Mouse (Mus musculus) neural tube, embryonic 13.5 days (tissue): ENCODE measurements around the gene Txlna. TPM values are rescaled to one million over a fixed set of nuclear protein-coding genes. Genes with fewer than 3 reads are reported as not detected.

Experiments
- ATAC-seq: fragments of 200-750 bp; cut with Nextera tagmentation; 2 replicates; pipeline ENCODE4 v1.8.0; 2017; ENCODE audit warnings: low read depth, mild to moderate bottlenecking, moderate TSS enrichment, moderate library complexity
- H3K27ac ChIP-seq: fragments of 300-500 bp; sonication (generic); replicated peaks from 2 replicates; pipeline ENCODE4 v1.5.1; 2015; ENCODE audit warnings: moderate library complexity, mild to moderate bottlenecking, inconsistent platforms
- H3K27me3 ChIP-seq: fragments of 300-500 bp; sonication (generic); 2 replicates; pipeline ENCODE4 v1.6.1; 2015; ENCODE audit warnings: mild to moderate bottlenecking, inconsistent platforms
- H3K36me3 ChIP-seq: fragments of 300-500 bp; sonication (generic); 2 replicates; pipeline ENCODE4 v1.6.1; 2015; ENCODE audit warnings: mild to moderate bottlenecking, inconsistent platforms
- H3K4me1 ChIP-seq: fragments of 300-500 bp; sonication (generic); replicated peaks from 2 replicates; pipeline ENCODE4 v1.6.1; 2015; ENCODE audit warnings: inconsistent platforms
- H3K4me2 ChIP-seq: fragments of 300-500 bp; sonication (generic); 2 replicates; pipeline ENCODE4 v1.6.1; 2015; ENCODE audit warnings: inconsistent platforms, mild to moderate bottlenecking, moderate library complexity
- H3K4me3 ChIP-seq: fragments of 300-500 bp; sonication (generic); 2 replicates; pipeline ENCODE4 v1.5.1; 2015; ENCODE audit warnings: mild to moderate bottlenecking, inconsistent platforms
- H3K9ac ChIP-seq: fragments of 300-500 bp; sonication (generic); 2 replicates; pipeline ENCODE4 v1.6.1; 2015; ENCODE audit warnings: moderate library complexity, mild to moderate bottlenecking, inconsistent platforms
- H3K9me3 ChIP-seq: fragments of 300-500 bp; sonication (generic); 2 replicates; pipeline ENCODE4 v1.6.1; 2016; ENCODE audit warnings: inconsistent platforms
- WGBS: fragments of 180-500 bp; shearing (Covaris S2); methylation state at CpG from one replicate; pipeline ENCODE4 v1.1.7; 2015; 5-methylcytosine and 5-hydroxymethylcytosine counted together
- polyA plus RNA-seq: library from polyadenylated mRNA; unstranded; fragments of >200 nt; fragmentation: Nextera tagmentation; extraction: Ambion mirVana; gene quantifications from 2 replicates; pipeline ENCODE4 v1.2.1, GENCODE M21; 2015

The Txlna gene
- 47.6 and 55.2 TPM in 2 replicates for polyA plus RNA-seq

GRCm38 (mm10) chr4:129640638-129641467 lies at the start of gene Txlna:
Gene Txlna (minus strand): TSS chr4:129641065.
- H3K27ac ChIP-seq, result peak within 1 kb of the TSS; percentile 92
- H3K4me3 ChIP-seq, result peak within 1 kb of the TSS; percentile 55
- no peaks in the 10 kb centered on the region for H3K27me3 ChIP-seq
- under 1% methylated on average over 60 of the region's 60 CpGs for WGBS
- H3K9ac ChIP-seq, result peak within 1 kb of the TSS; percentile 82
- peaks cover 38% of the 10 kb centered on the region for H3K4me1 ChIP-seq
- H3K36me3 ChIP-seq, result peaks cover 50% of the 10 kb centered on the region
- no peaks in the 10 kb centered on the region for H3K9me3 ChIP-seq
- peak within 1 kb of the TSS; percentile 73 for H3K4me2 ChIP-seq
- ATAC-seq, result peak; percentile 98

GRCm38 (mm10) chr4:129684531-129684930 lies 43.7 kb upstream of the Txlna start:
- Histone ChIP-seq H3K27ac (no peak overlapping the region), H3K9me3 (no peaks in the 10 kb centered on the region), H3K4me1 (no peaks in the 10 kb centered on the region), H3K9ac (no peak overlapping the region), H3K36me3 (peaks cover 95% of the 10 kb centered on the region), H3K27me3 (no peaks in the 10 kb centered on the region), H3K4me2 (no peak overlapping the region), H3K4me3 (no peak overlapping the region)
- 95% methylated on average over 6 of the region's 6 CpGs for WGBS
- no peak for ATAC-seq

GRCm38 (mm10) chr4:129683901-129684493 lies 43.1 kb upstream of the Txlna start:
- WGBS, result 92% methylated on average over 11 of the region's 11 CpGs
- no peaks in the 10 kb centered on the region for H3K4me1 ChIP-seq
- no peak overlapping the region for H3K9ac ChIP-seq
- H3K4me3 ChIP-seq, result no peak overlapping the region
- ATAC-seq, result no peak
- H3K27ac ChIP-seq, result no peak overlapping the region
- H3K36me3 ChIP-seq, result peaks cover 94% of the 10 kb centered on the region
- no peaks in the 10 kb centered on the region for H3K27me3 ChIP-seq
- H3K9me3 ChIP-seq, result no peaks in the 10 kb centered on the region
- no peak overlapping the region for H3K4me2 ChIP-seq

- no peaks in the 10 kb centered on the region for H3K27me3 ChIP-seq
- WGBS, result 98% methylated on average over 11 of the region's 11 CpGs
- H3K4me2 ChIP-seq, result no peak overlapping the region
- no peak overlapping the region for H3K9ac ChIP-seq
- H3K9me3 ChIP-seq, result no peaks in the 10 kb centered on the region
- no peaks in the 10 kb centered on the region for H3K4me1 ChIP-seq
- H3K36me3 ChIP-seq, result peaks cover 97% of the 10 kb centered on the region
- H3K4me3 ChIP-seq, result no peak overlapping the region
- H3K27ac ChIP-seq, result no peak overlapping the region
- no peak for ATAC-seq
Observed at GRCm38 (mm10) chr4:129681837-129682236, 41.0 kb upstream of the Txlna start.

- Histone ChIP-seq H3K27ac (peak overlapping the region; percentile 87), H3K4me3 (peak overlapping the region; percentile 97), H3K9me3 (no peaks in the 10 kb centered on the region), H3K4me1 (peaks cover 20% of the 10 kb centered on the region), H3K27me3 (no peaks in the 10 kb centered on the region), H3K9ac (peak overlapping the region; percentile 94), H3K36me3 (peaks cover 30% of the 10 kb centered on the region), H3K4me2 (peak overlapping the region; percentile 97)
- no peak for ATAC-seq
- 11% methylated on average over 10 of the region's 10 CpGs for WGBS
Observed at GRCm38 (mm10) chr4:129672878-129673449, 32.1 kb upstream of the Txlna start.

GRCm38 (mm10) chr4:129672083-129672877 lies 31.4 kb upstream of the Txlna start, which contains the start of gene Kpna6:
Gene Kpna6 (minus strand): TSS chr4:129672767.
- Histone ChIP-seq H3K9ac (peak within 1 kb of the TSS; percentile 94), H3K4me2 (peak within 1 kb of the TSS; percentile 97), H3K27ac (peak within 1 kb of the TSS; percentile 87), H3K4me3 (peak within 1 kb of the TSS; percentile 97), H3K4me1 (peaks cover 20% of the 10 kb centered on the region), H3K9me3 (no peaks in the 10 kb centered on the region), H3K27me3 (no peaks in the 10 kb centered on the region), H3K36me3 (peaks cover 25% of the 10 kb centered on the region)
- ATAC-seq, result peak; percentile 92
- under 1% methylated on average over 65 of the region's 65 CpGs for WGBS

- peak overlapping the region; percentile 97 for H3K4me2 ChIP-seq
- peak overlapping the region; percentile 97 for H3K4me3 ChIP-seq
- H3K27me3 ChIP-seq, result no peaks in the 10 kb centered on the region
- H3K27ac ChIP-seq, result peak overlapping the region; percentile 87
- 9% methylated on average over 12 of the region's 12 CpGs for WGBS
- ATAC-seq, result no peak
- no peaks in the 10 kb centered on the region for H3K9me3 ChIP-seq
- peaks cover 20% of the 10 kb centered on the region for H3K4me1 ChIP-seq
- peaks cover 25% of the 10 kb centered on the region for H3K36me3 ChIP-seq
- peak overlapping the region; percentile 94 for H3K9ac ChIP-seq
Observed at GRCm38 (mm10) chr4:129671491-129672082, 30.7 kb upstream of the Txlna start.

- no peaks in the 10 kb centered on the region for H3K4me1 ChIP-seq
- H3K4me3 ChIP-seq, result no peak overlapping the region
- no peak overlapping the region for H3K27ac ChIP-seq
- no peak overlapping the region for H3K4me2 ChIP-seq
- 86% methylated on average over 3 of the region's 3 CpGs for WGBS
- no peak overlapping the region for H3K9ac ChIP-seq
- ATAC-seq, result no peak
- H3K36me3 ChIP-seq, result peaks cover 62% of the 10 kb centered on the region
- no peaks in the 10 kb centered on the region for H3K27me3 ChIP-seq
- no peaks in the 10 kb centered on the region for H3K9me3 ChIP-seq
Observed at GRCm38 (mm10) chr4:129662255-129662813, 21.5 kb upstream of the Txlna start.

GRCm38 (mm10) chr4:129661584-129661983 lies 20.7 kb upstream of the Txlna start:
- Histone ChIP-seq H3K9ac (no peak overlapping the region), H3K9me3 (no peaks in the 10 kb centered on the region), H3K4me1 (no peaks in the 10 kb centered on the region), H3K27me3 (no peaks in the 10 kb centered on the region), H3K4me2 (no peak overlapping the region), H3K27ac (no peak overlapping the region), H3K36me3 (peaks cover 62% of the 10 kb centered on the region), H3K4me3 (no peak overlapping the region)
- 92% methylated on average over 3 of the region's 3 CpGs for WGBS
- ATAC-seq, result no peak

- no peaks in the 10 kb centered on the region for H3K4me1 ChIP-seq
- no peak overlapping the region for H3K4me2 ChIP-seq
- H3K4me3 ChIP-seq, result no peak overlapping the region
- H3K27ac ChIP-seq, result no peak overlapping the region
- H3K27me3 ChIP-seq, result no peaks in the 10 kb centered on the region
- WGBS, result 92% methylated on average over 14 of the region's 14 CpGs
- no peak overlapping the region for H3K9ac ChIP-seq
- peaks cover 94% of the 10 kb centered on the region for H3K36me3 ChIP-seq
- no peaks in the 10 kb centered on the region for H3K9me3 ChIP-seq
- no peak for ATAC-seq
Observed at GRCm38 (mm10) chr4:129654770-129655169, 13.9 kb upstream of the Txlna start.

GRCm38 (mm10) chr4:129650359-129650758 lies 9.5 kb upstream of the Txlna start:
- no peaks in the 10 kb centered on the region for H3K9me3 ChIP-seq
- H3K9ac ChIP-seq, result no peak overlapping the region
- H3K36me3 ChIP-seq, result peaks cover 94% of the 10 kb centered on the region
- no peaks in the 10 kb centered on the region for H3K27me3 ChIP-seq
- no peak for ATAC-seq
- H3K4me1 ChIP-seq, result no peaks in the 10 kb centered on the region
- WGBS, result 94% methylated on average over 8 of the region's 8 CpGs
- no peak overlapping the region for H3K4me3 ChIP-seq
- H3K4me2 ChIP-seq, result no peak overlapping the region
- no peak overlapping the region for H3K27ac ChIP-seq
